Mouse (Mus musculus) liver, adult 10 weeks (tissue): ENCODE data around the gene Zfp652. TPM values are rescaled to one million over a fixed set of nuclear protein-coding genes. Genes with fewer than 3 reads are reported as not detected.

Experiments used
- polyA plus RNA-seq: library from polyadenylated mRNA; stranded (reverse); fragments of 350-450 nt; fragmentation: Illumina TruSeq; extraction: RNeasy Lipid Tissue Mini Kit (QIAGEN cat#74804); gene quantifications from one replicate; pipeline ENCODE4 v1.2.3, GENCODE M21; 2014; ENCODE audit warnings: low read depth, low replicate concordance

Gene Zfp652
- 12.4 TPM for polyA plus RNA-seq

DNA sequence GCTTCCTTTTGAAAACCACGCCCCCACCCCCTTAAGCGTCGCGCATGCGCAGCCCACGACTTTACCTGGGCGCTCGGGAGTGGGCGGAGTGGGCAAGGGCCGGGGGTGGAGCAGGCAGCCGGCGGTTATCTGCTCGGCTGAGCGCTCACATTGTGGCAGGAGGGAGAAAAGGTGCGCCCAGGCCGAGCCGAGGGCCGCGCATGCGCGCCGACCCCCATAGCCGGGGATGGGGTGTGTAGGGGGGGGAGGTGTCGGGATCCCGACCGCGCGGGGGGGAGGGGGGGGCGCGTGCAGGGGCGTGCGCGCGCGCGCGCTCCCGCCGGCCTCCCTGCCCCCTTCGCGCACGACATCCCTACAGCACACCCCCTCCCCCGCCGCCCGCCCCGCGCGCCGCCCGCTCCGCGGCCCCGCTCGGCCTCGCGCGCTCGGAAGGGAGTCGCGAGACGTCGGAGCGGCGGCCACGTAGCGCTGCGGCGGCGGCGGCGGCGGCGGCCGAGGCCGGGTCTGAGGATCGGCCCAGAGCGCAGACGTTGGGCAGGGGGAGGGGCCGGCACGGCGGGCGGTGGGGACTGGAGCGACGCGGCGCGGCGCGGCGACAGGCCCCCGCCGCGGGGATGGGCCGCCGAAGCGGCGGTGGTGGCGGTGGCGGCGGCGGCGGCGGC lies at the start of gene Zfp652:
TSS of gene Zfp652 (plus strand) at position 111 of the 662 bp plus-strand sequence.

DNA sequence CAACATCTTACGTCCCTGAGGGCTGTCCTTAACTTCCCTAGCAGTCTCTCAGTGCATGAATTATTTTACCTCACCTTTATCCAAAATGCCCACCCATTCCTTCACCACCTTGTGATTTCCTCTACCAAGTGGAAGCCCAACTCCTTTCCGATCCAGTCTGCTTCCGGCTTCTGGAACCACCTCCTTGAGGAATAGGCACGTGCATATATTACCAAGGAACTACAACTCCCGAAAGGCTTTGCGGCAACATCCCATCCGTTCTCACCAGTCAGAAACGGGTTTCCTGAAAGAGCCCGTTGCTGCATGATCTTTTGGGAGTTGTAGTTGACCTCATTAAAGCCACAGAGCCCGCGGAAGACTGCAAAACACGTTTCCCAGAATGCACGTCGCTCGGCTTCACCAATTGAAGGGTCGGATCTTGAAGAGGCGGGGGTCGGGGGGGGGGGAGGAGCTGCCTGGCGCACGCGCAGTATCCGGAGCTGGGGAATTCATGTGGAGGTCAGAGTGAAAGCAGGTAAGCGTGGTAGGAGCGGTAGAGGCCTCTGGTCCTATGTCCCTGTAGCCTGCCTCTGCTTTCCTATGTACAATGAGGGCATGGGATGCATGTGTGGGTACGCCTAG lies 45.8 kb upstream of the Zfp652 start, which contains the start of gene Phb:
TSS of gene Phb (plus strand) at position 429 of the 621 bp plus-strand sequence.

DNA sequence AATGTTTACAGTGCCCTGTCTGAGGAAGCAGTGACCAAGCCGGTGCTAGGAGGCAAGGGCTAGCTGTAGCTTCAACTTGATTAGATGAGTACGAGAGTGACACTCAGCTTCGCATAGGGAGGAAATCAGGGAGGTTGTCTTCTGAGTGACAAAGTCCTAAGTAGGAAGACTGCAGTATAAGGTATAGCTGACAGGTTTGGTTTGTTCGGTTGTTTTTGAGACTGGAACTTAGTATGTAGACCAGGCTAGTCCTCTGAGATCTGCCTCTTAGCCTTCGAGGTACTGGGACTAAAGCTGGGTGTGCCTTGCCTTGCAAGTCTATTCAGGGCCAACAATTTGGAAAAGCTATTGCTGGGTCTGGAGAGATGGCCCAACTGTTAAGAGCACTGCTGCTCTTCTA lies 10.8 kb downstream of the Zfp652 start, which contains the start of gene B130006D01Rik:
TSS of gene B130006D01Rik (plus strand) at position 301 of the 400 bp plus-strand sequence.

DNA sequence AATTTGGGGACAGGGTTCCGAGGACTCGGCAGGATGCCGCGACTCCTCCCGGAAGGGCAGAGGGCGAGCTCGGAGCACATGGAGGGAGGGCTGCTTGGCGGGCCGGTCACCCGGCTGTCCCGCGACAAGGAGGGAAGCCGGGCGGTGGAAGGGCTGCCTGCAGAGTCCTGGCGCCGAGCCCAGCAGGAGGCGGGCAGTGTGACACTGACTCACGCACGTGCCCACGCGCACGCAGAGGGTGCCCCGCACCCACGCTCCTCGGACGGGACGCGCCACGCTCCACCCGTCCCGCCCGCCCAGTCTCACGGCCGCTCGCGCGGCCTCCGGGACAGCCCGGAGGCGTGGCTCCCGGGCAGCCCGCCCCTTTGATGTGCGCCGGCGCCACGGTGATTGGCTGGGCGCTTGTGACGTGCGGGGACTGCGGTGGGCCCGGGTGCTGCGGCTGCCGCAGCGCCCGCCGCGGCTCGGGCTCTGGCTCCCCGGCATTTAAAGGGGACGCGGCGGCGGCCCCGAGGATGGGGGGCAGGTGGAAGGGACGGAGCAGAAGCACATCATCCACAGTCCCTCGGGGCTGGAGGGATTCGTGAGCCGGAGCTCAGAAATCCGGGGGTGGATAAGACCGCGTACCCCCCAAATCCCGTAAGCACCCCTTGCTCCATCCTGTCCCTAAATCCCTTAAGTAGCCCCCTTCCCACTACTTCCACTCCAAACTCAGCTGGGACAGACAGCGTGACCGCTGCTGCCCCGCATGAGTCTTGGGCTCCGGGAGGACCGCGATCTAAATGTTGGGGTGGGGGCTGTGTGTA lies 111.8 kb downstream of the Zfp652 start, which contains the start of gene Phospho1:
TSS of gene Phospho1 (plus strand) at position 429 of the 806 bp plus-strand sequence.

DNA sequence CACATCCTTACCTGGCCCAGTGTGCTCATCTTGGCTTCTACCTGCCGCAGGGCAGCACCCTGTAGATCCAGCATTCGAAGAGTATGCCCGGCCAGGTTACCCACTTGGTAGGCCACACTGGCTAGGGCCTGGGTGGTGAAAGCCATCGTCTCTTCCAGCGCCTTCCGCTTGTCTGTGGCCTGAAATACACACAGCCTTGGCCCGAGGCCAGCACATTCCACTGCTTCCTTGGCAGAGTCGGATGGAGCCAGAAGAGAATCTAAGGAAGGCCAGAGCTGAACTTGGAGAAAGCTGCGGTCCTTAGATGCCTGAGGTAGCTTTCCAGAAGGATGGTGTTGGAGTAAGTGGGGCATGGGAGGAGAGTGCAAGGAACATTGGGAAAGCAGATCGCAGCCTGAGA lies 124.6 kb downstream of the Zfp652 start, which contains the start of gene Gngt2:
TSS of gene Gngt2 (plus strand) at position 158 of the 400 bp plus-strand sequence.

DNA sequence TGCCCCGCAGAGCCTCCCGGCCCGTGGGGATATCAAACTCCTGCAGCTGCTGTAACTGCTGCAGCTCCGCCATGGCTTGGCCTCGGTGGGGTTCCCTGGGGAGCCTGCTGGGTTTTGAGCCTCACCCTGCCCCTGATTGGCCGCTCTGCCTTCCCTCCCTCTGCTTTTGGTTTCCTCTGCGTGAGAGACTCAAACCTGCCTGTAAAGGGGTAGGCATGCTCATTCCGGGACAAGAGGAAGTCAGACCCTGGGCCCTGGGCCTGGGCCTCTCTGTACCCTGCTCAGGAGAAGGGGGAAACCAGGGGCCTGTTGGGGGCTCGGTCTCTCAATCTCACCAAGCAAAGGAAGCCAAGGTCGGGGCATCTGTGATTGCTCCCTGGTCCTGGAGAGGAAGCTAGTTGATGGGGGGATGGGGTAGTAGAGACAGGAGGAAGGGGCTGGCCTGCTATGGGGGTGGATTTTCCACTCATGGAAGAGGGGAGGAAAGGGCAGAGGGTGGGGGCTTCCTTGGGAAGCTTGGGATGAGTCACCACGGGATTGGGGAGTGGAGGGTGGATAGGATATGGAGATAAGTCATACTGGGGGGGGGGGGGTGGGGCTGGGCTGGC lies 129.7 kb downstream of the Zfp652 start, which contains the start of gene Abi3:
TSS of gene Abi3 (minus strand) at position 403 of the 608 bp plus-strand sequence.

Other genes with a start within 250 kb of the Zfp652 start
- gene Nxph3, start 198.1 kb upstream of the Zfp652 start, polyA plus RNA-seq, result not detected
- gene Ngfr, start 124.9 kb upstream of the Zfp652 start, polyA plus RNA-seq, result 0.40 TPM
- gene Phb, start 45.7 kb upstream of the Zfp652 start, polyA plus RNA-seq, result 41.8 TPM
- gene B130006D01Rik, start 10.9 kb downstream of the Zfp652 start, polyA plus RNA-seq, result 0.16 TPM
- gene Phospho1, start 111.8 kb downstream of the Zfp652 start, polyA plus RNA-seq, result 0.56 TPM
- 4.2 TPM for gene Gngt2, start 124.5 kb downstream of the Zfp652 start, polyA plus RNA-seq
- 0.29 TPM for gene Abi3, start 129.8 kb downstream of the Zfp652 start, polyA plus RNA-seq
- not detected for gene B4galnt2, start 202.2 kb downstream of the Zfp652 start, polyA plus RNA-seq